Mouse (Mus musculus) thymus, adult 2 months (tissue): ENCODE results near the gene Pnpla5. TPM values are rescaled to one million over a fixed set of nuclear protein-coding genes. Genes with fewer than 3 reads are reported as not detected.
"Not testable (repeated sequence)": the region's sequence is repeated elsewhere in the genome, so short reads cannot be mapped to it uniquely, and the experiment has no call there.

Source experiments
- DNase-seq: peaks from one replicate; pipeline ENCODE4 v3.0.0; 2021
- H3K27ac ChIP-seq: fragments of 200-500 bp; 2 replicates; pipeline ENCODE4 v1.5.1; 2012; ENCODE audit warnings: low read length, control low read depth; ENCODE audit not compliant: control insufficient read depth, insufficient read depth
- H3K27me3 ChIP-seq: fragments of 200-500 bp; 2 replicates; pipeline ENCODE4 v1.6.1; 2012; ENCODE audit warnings: mild to moderate bottlenecking, low read length, moderate library complexity, mixed read lengths; ENCODE audit not compliant: control insufficient read depth, insufficient read depth
- H3K36me3 ChIP-seq: fragments of 200-500 bp; 2 replicates; pipeline ENCODE4 v1.6.1; 2012; ENCODE audit warnings: mild to moderate bottlenecking, low read length, moderate library complexity; ENCODE audit not compliant: control insufficient read depth, insufficient read depth
- H3K4me1 ChIP-seq: fragments of 200-500 bp; replicated peaks from 2 replicates; pipeline ENCODE4 v1.6.1; 2012; ENCODE audit warnings: low read length; ENCODE audit not compliant: control insufficient read depth, insufficient read depth
- H3K4me3 ChIP-seq: fragments of 200-500 bp; 2 replicates; pipeline ENCODE4 v1.5.1; 2012; ENCODE audit warnings: mild to moderate bottlenecking, low read length, control low read depth, moderate library complexity; ENCODE audit not compliant: control insufficient read depth, insufficient read depth
- CTCF ChIP-seq: fragments of 200-500 bp; IDR thresholded peaks from 2 replicates; pipeline ENCODE4 v1.5.1; 2012; ENCODE audit warnings: mild to moderate bottlenecking, control low read depth, low read length, moderate library complexity, borderline replicate concordance; ENCODE audit not compliant: control insufficient read depth, poor library complexity, insufficient read depth; ENCODE audit errors: extremely low read depth
- POLR2A ChIP-seq: fragments of 200-500 bp; IDR thresholded peaks from 2 replicates; pipeline ENCODE4 v1.6.1; 2012; ENCODE audit warnings: mild to moderate bottlenecking, low read length, control low read depth, moderate library complexity; ENCODE audit not compliant: control insufficient read depth, poor library complexity, insufficient read depth; ENCODE audit errors: extremely low read depth
- WGBS: fragments of 180-500 bp; shearing (Covaris S2); methylation state at CpG from one replicate; pipeline ENCODE4 v1.1.7; 2018; 5-methylcytosine and 5-hydroxymethylcytosine counted together
- polyA plus RNA-seq: library from polyadenylated mRNA; depleted of rRNA; stranded (reverse); fragments of >200 nt; gene quantifications from 2 replicates; pipeline ENCODE4 v1.2.3, GENCODE M21; 2012

Gene Pnpla5
- polyA plus RNA-seq, 1 experiment: 0.13 TPM

DNA sequence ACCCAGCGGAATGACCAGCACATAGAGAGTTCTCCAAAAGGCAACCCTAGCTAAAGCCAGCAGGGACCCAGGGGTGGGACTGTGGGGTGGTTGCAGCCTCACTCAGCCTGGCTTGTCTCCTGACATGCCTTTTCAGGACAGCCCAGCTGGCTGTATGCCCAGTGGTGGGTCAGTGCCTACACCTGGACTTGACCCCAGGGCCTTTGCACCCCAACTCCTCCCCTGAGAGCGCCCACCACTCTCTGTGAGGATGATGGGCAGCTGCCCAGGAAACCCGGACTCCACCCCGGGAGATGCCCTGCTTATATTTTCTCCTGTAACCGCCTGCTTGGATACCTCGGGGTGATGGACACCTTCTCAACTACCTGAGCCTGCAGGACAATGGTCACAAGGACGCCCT lies 18.3 kb downstream of the Pnpla5 start:
- DNase-seq: no peak

DNA sequence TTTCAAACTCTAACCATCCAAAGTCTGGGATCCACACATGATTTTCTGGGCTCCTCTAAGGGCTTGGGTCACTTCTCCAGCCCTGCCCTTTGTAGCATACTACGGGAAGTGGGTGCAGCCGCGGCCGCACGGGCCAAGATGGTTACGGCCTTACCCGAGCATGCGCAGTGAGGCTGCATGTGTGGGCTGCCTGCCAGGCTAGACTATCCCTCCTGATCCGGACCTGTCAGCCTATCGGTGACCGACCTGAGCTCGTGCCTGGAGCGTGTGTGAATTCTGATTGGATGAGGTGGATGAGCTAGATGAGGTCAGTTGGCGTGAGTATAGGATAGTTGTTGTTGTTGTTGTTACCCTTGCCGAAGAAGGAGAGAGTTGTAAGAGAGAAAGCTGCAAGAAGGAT lies 25.4 kb downstream of the Pnpla5 start:
- not testable (repeated sequence) for H3K27me3 ChIP-seq, H3K36me3 ChIP-seq
- WGBS: 89% methylated on average over 15 of the region's 15 CpGs

More for the DNA sequence above, 18.3 kb downstream of the Pnpla5 start:
- Histone ChIP-seq H3K4me3 (no peak overlapping the region), H3K27ac (no peak overlapping the region), H3K27me3 (no peaks in the 10 kb centered on the region; the same call in 1 of the 2 replicates), H3K4me1 (peaks cover 9% of the 10 kb centered on the region; the same call in 1 of the 2 replicates), H3K36me3 (no peaks in the 10 kb centered on the region)
- TF ChIP-seq CTCF (no peak), POLR2A (no peak)
- WGBS: 85% methylated on average over 7 of the region's 7 CpGs

DNA sequence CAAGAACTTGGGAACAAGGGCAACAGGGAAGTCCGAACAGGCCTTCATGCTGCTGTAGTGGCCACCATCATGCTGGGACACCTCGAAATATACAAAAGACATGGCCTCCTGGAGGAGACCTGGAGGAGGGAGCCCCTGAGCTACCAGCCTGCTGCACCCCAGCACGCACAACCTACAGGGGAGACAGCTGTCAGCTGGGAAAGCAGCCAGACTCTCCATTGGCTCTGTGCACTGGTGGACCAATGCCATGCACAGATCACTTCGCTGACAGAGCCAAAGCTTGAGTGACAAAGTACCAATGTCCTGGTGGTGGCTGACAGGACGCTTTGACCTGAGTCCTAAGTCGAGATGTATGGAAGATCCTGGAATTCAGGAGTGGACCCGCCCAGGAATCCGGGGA lies 26.9 kb downstream of the Pnpla5 start:
- Histone ChIP-seq H3K27ac (no peak overlapping the region), H3K36me3 (no peaks in the 10 kb centered on the region), H3K27me3 (no peaks in the 10 kb centered on the region), H3K4me3 (no peak overlapping the region), H3K4me1 (no peaks in the 10 kb centered on the region)
- TF ChIP-seq POLR2A (no peak), CTCF (no peak)
- no peak for DNase-seq
- WGBS: 89% methylated on average over 8 of the region's 8 CpGs

More for the DNA sequence above, 25.4 kb downstream of the Pnpla5 start:
- H3K4me1 ChIP-seq, H3K27ac ChIP-seq, DNase-seq, H3K4me3 ChIP-seq: not testable (repeated sequence)

DNA sequence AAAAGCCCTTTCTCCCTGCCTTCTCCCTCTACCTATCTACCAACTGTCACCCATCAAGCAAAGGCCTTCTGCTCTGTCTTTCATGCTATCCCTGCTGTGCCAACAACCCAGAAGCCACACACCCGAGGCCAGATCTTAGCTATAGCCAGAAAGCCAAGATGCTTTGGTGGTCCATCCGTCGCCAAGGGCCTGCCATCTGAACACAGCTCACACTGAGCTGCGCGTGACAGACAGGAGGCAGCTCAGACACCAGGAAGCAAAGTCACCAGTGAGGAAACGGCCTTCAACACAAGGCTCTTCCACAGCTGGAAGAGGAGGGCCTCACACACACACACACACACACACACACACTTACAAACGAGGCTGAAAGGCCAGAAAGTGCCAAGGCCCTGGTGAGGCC lies 28.1 kb downstream of the Pnpla5 start:
- Histone ChIP-seq H3K27me3 (no peaks in the 10 kb centered on the region), H3K4me3 (no peak overlapping the region), H3K27ac (no peak overlapping the region), H3K4me1 (no peaks in the 10 kb centered on the region), H3K36me3 (no peaks in the 10 kb centered on the region)
- TF ChIP-seq POLR2A: no peak
- no peak for TF ChIP-seq CTCF
- DNase-seq: no peak
- 52% methylated on average over 7 of the region's 7 CpGs for WGBS

DNA sequence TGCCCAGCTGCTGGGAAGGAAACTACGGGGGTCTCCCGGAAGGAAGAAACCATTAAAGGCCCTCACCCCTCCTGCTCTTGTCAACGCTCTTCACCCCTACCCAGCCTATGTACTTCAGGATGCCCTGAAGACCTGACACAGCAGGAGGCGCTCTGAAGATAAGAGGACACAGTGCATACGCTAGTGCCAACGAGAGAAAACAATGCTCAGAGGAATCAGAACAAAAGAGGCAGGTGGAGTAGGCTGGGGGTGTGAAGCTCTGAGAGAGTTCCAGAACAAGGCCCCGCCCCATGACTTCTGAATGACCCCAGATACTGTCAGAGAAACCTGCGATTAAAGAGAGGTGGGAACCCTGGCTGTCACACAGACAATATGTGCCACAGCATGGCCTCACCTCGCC lies 36.2 kb downstream of the Pnpla5 start:
- no peaks in the 10 kb centered on the region for H3K36me3 ChIP-seq
- H3K27ac ChIP-seq: no peak overlapping the region
- 48% methylated on average over 9 of the region's 9 CpGs for WGBS
- TF ChIP-seq POLR2A: no peak
- H3K4me1 ChIP-seq: no peaks in the 10 kb centered on the region
- no peak overlapping the region for H3K4me3 ChIP-seq
- DNase-seq: no peak
- no peaks in the 10 kb centered on the region for H3K27me3 ChIP-seq

DNA sequence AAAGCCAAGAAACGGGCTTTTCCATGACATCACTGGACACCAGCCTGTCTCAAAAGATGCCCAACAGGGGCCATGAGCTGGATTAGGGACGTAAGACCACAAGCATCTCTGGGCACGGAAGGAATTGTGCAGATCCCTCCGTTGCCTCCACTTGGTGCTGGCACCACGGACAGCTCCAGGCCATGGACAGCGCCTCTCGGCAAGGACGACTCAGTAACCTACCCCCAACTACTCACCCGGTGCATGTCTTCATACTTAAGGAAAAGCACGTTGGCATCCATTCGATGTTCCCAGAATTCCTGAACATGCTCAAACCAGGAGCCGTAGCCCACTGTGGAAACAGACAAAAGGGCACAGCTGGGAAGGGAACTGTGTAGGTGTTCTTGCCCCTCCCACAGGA lies 36.6 kb downstream of the Pnpla5 start:
- Histone ChIP-seq H3K27me3 (no peaks in the 10 kb centered on the region), H3K4me3 (no peak overlapping the region), H3K36me3 (no peaks in the 10 kb centered on the region), H3K27ac (no peak overlapping the region), H3K4me1 (no peaks in the 10 kb centered on the region)
- no peak for DNase-seq
- TF ChIP-seq POLR2A: no peak
- TF ChIP-seq CTCF: no peak
- WGBS: 35% methylated on average over 12 of the region's 12 CpGs

DNA sequence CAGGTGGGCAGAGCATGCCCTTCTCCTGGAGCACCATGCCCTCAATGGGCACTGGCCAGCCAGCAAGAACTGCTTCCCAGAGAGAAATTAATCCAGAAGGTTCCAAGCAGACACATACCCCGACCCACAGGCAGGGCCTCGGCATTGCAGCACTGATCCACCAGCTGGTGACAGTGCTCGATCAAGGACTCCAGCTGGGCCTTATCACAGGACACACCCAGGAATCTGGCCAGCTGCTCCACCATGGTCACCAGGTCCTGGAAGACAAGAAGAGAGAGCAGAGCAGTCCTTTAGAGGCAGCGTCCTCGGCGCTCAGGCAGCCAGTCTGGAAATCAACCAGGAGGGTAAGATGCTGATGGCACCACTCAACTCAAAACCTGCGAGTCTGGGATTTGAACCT lies 42.9 kb downstream of the Pnpla5 start:
- DNase-seq: no peak
- TF ChIP-seq POLR2A (no peak), CTCF (no peak)
- no peak overlapping the region for H3K27ac ChIP-seq
- WGBS: 80% methylated on average over 7 of the region's 7 CpGs
- H3K27me3 ChIP-seq: no peaks in the 10 kb centered on the region
- H3K4me3 ChIP-seq: no peak overlapping the region
- H3K36me3 ChIP-seq: no peaks in the 10 kb centered on the region
- no peaks in the 10 kb centered on the region for H3K4me1 ChIP-seq
